Mouse (Mus musculus) hindbrain, embryonic 16.5 days (tissue): Measurements from ENCODE around the gene Txnip. TPM values are rescaled to one million over a fixed set of nuclear protein-coding genes. Genes with fewer than 3 reads are reported as not detected.

ENCODE experiments used
- ATAC-seq: fragments of 200-750 bp; cut with Nextera tagmentation; 2 replicates; pipeline ENCODE4 v1.8.0; 2017; ENCODE audit warnings: moderate TSS enrichment, moderate library complexity
- H3K27ac ChIP-seq: fragments of 300-500 bp; sonication (generic); 2 replicates; pipeline ENCODE4 v1.5.1; 2014; ENCODE audit warnings: low read depth, mild to moderate bottlenecking, control low read depth, low read length, moderate library complexity
- H3K27me3 ChIP-seq: fragments of 300-500 bp; sonication (generic); replicated peaks from 2 replicates; pipeline ENCODE4 v1.6.1; 2014; ENCODE audit warnings: low read length; ENCODE audit not compliant: control insufficient read depth, insufficient read depth
- H3K36me3 ChIP-seq: fragments of 300-500 bp; sonication (generic); 2 replicates; pipeline ENCODE4 v1.6.1; 2014; ENCODE audit warnings: mild to moderate bottlenecking, low read length, moderate library complexity, mixed read lengths; ENCODE audit not compliant: control insufficient read depth, insufficient read depth
- H3K4me1 ChIP-seq: fragments of 300-500 bp; sonication (generic); 2 replicates; pipeline ENCODE4 v1.6.1; 2014; ENCODE audit warnings: low read depth, low read length; ENCODE audit not compliant: control insufficient read depth, insufficient read depth
- H3K4me2 ChIP-seq: fragments of 300-500 bp; sonication (generic); 2 replicates; pipeline ENCODE4 v1.6.1; 2014; ENCODE audit warnings: mild to moderate bottlenecking, low read length, control low read depth, moderate library complexity
- H3K4me3 ChIP-seq: fragments of 300-500 bp; sonication (generic); 2 replicates; pipeline ENCODE4 v1.5.1; 2014; ENCODE audit warnings: mild to moderate bottlenecking, low read length, control low read depth, moderate library complexity
- H3K9ac ChIP-seq: fragments of 300-500 bp; sonication (generic); 2 replicates; pipeline ENCODE4 v1.6.1; 2014; ENCODE audit warnings: low read depth, mild to moderate bottlenecking, control low read depth, low read length, moderate library complexity
- H3K9me3 ChIP-seq: fragments of 300-500 bp; sonication (generic); 2 replicates; pipeline ENCODE4 v1.6.1; 2014; ENCODE audit warnings: mild to moderate bottlenecking, low read length, moderate library complexity; ENCODE audit not compliant: control insufficient read depth
- WGBS: fragments of 180-500 bp; shearing (Covaris S2); extraction: QIAGEN DNeasy Blood & Tissue Kit; methylation state at CpG from one replicate; pipeline ENCODE4 v1.1.7; 2014; 5-methylcytosine and 5-hydroxymethylcytosine counted together
- polyA plus RNA-seq: library from polyadenylated mRNA; unstranded; fragments of >200 nt; fragmentation: Nextera tagmentation; extraction: Ambion mirVana; gene quantifications from 2 replicates; pipeline ENCODE4 v1.2.1, GENCODE M21; 2015

Gene Txnip
- polyA plus RNA-seq, 1 experiment from 2014 or later = 51.0 TPM

- Histone ChIP-seq H3K4me3 (no peak overlapping the region), H3K27me3 (0 out of 2 replicates have a peak, but pooled peaks cover 2% of the 10 kb centered on the region), H3K9ac (no peak overlapping the region), H3K27ac (no peak overlapping the region), H3K4me2 (no peak overlapping the region), H3K4me1 (no peaks in the 10 kb centered on the region), H3K9me3 (no peaks in the 10 kb centered on the region), H3K36me3 (no peaks in the 10 kb centered on the region)
- ATAC-seq = no peak
- WGBS = 44% methylated on average over 4 of the region's 4 CpGs
Measured at GRCm38 (mm10) chr3:96546880-96547279, 10.9 kb upstream of the Txnip start.

GRCm38 (mm10) chr3:96547389-96547960 lies 10.3 kb upstream of the Txnip start:
- Histone ChIP-seq H3K9ac (no peak overlapping the region), H3K36me3 (no peaks in the 10 kb centered on the region), H3K27ac (no peak overlapping the region), H3K9me3 (no peaks in the 10 kb centered on the region), H3K4me1 (no peaks in the 10 kb centered on the region), H3K27me3 (0 out of 2 replicates have a peak, but pooled peaks cover 2% of the 10 kb centered on the region), H3K4me3 (no peak overlapping the region), H3K4me2 (peak overlapping the region; percentile 30)
- WGBS = 8% methylated on average over 14 of the region's 14 CpGs
- ATAC-seq = peak; percentile 62; the same call in 1 of the 2 replicates

- Histone ChIP-seq H3K27me3 (0 out of 2 replicates have a peak, but pooled peaks cover 2% of the 10 kb centered on the region), H3K4me3 (no peak overlapping the region), H3K4me1 (no peaks in the 10 kb centered on the region), H3K9me3 (no peaks in the 10 kb centered on the region), H3K27ac (no peak overlapping the region), H3K4me2 (no peak overlapping the region), H3K36me3 (no peaks in the 10 kb centered on the region), H3K9ac (no peak overlapping the region)
- ATAC-seq = no peak
- whole genome bisulfite sequencing = 89% methylated on average over 7 of the region's 7 CpGs
Measured at GRCm38 (mm10) chr3:96548824-96549223, 8.9 kb upstream of the Txnip start.

DNA sequence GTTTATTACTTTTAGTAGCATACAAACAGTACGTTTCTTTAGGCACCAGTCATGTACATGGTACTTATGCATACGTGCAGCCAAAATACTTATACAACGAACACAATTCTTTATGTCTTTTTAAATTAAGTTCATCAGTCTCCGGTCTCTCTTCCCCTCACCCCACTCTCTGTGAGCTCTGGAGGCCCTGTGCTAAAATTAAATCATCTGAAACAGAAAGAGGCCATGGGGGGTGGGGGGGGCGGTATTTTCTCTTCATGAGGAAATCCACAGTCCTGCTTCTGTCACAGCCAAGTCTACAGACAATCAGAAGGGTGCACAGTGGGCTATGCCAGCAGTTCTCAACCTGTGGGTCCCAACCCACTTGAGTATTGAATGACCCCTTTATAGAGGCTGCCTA lies 8.4 kb upstream of the Txnip start:
- Histone ChIP-seq H3K4me2 (no peak overlapping the region), H3K9me3 (no peaks in the 10 kb centered on the region), H3K36me3 (no peaks in the 10 kb centered on the region), H3K27ac (no peak overlapping the region), H3K4me1 (no peaks in the 10 kb centered on the region), H3K9ac (no peak overlapping the region), H3K4me3 (no peak overlapping the region), H3K27me3 (0 out of 2 replicates have a peak, but pooled peaks cover 2% of the 10 kb centered on the region)
- WGBS = 83% methylated on average over 5 of the region's 5 CpGs
- ATAC-seq = no peak

GRCm38 (mm10) chr3:96551203-96551602 lies 6.6 kb upstream of the Txnip start:
- H3K4me2 ChIP-seq = no peak overlapping the region
- no peak overlapping the region for H3K27ac ChIP-seq
- H3K4me1 ChIP-seq = peaks cover 5% of the 10 kb centered on the region
- ATAC-seq = no peak
- H3K4me3 ChIP-seq = no peak overlapping the region
- no peak overlapping the region for H3K9ac ChIP-seq
- 0 out of 2 replicates have a peak, but pooled peaks cover 2% of the 10 kb centered on the region for H3K27me3 ChIP-seq
- H3K9me3 ChIP-seq = no peaks in the 10 kb centered on the region
- H3K36me3 ChIP-seq = no peaks in the 10 kb centered on the region
- 16% methylated on average over 8 of the region's 8 CpGs for WGBS

GRCm38 (mm10) chr3:96551890-96552289 lies 5.9 kb upstream of the Txnip start:
- H3K4me1 ChIP-seq = peaks cover 11% of the 10 kb centered on the region
- H3K27ac ChIP-seq = no peak overlapping the region
- H3K4me2 ChIP-seq = no peak overlapping the region
- no peaks in the 10 kb centered on the region for H3K36me3 ChIP-seq
- 77% methylated on average over 7 of the region's 7 CpGs for WGBS
- no peaks in the 10 kb centered on the region for H3K9me3 ChIP-seq
- no peak for ATAC-seq
- H3K27me3 ChIP-seq = no peaks in the 10 kb centered on the region
- no peak overlapping the region for H3K9ac ChIP-seq
- no peak overlapping the region for H3K4me3 ChIP-seq

GRCm38 (mm10) chr3:96553601-96554000 lies 4.2 kb upstream of the Txnip start:
- Histone ChIP-seq H3K4me1 (peaks cover 11% of the 10 kb centered on the region), H3K4me2 (no peak overlapping the region), H3K4me3 (no peak overlapping the region), H3K9me3 (no peaks in the 10 kb centered on the region), H3K27me3 (no peaks in the 10 kb centered on the region), H3K27ac (no peak overlapping the region), H3K36me3 (no peaks in the 10 kb centered on the region), H3K9ac (no peak overlapping the region)
- ATAC-seq = no peak
- 83% methylated on average over 6 of the region's 6 CpGs for WGBS

- H3K4me3 ChIP-seq = no peak overlapping the region
- ATAC-seq = no peak
- no peak overlapping the region for H3K4me2 ChIP-seq
- no peak overlapping the region for H3K27ac ChIP-seq
- H3K27me3 ChIP-seq = no peaks in the 10 kb centered on the region
- WGBS = 84% methylated on average over 6 of the region's 6 CpGs
- no peak overlapping the region for H3K9ac ChIP-seq
- no peaks in the 10 kb centered on the region for H3K36me3 ChIP-seq
- no peaks in the 10 kb centered on the region for H3K9me3 ChIP-seq
- H3K4me1 ChIP-seq = peaks cover 17% of the 10 kb centered on the region
Measured at GRCm38 (mm10) chr3:96554251-96554650, 3.5 kb upstream of the Txnip start.

- Histone ChIP-seq H3K36me3 (no peaks in the 10 kb centered on the region), H3K27me3 (no peaks in the 10 kb centered on the region), H3K4me1 (peaks cover 26% of the 10 kb centered on the region), H3K4me3 (no peak overlapping the region), H3K27ac (peak overlapping the region; percentile 60), H3K9me3 (no peaks in the 10 kb centered on the region), H3K4me2 (no peak overlapping the region; the same call in 1 of the 2 replicates), H3K9ac (no peak overlapping the region)
- 32% methylated on average over 12 of the region's 12 CpGs for WGBS
- peak; percentile 44 for ATAC-seq
Measured at GRCm38 (mm10) chr3:96555041-96555596, 2.6 kb upstream of the Txnip start.
